Mouse (Mus musculus) ES-Bruce4 (cell line): ENCODE data around the gene Lbx2.

Experiments used
- CTCF ChIP-seq: IDR thresholded peaks from one replicate; pipeline ENCODE4 v1.8.1; 2011; ENCODE audit warnings: low read depth, low read length
- EP300 ChIP-seq: IDR thresholded peaks from 2 replicates; pipeline ENCODE4 v1.6.1; 2011; ENCODE audit warnings: low read depth, low read length; ENCODE audit not compliant: insufficient read depth
- POLR2A ChIP-seq: IDR thresholded peaks from one replicate; pipeline ENCODE4 v1.8.1; 2011; ENCODE audit warnings: low read length; ENCODE audit not compliant: insufficient read depth

DNA sequence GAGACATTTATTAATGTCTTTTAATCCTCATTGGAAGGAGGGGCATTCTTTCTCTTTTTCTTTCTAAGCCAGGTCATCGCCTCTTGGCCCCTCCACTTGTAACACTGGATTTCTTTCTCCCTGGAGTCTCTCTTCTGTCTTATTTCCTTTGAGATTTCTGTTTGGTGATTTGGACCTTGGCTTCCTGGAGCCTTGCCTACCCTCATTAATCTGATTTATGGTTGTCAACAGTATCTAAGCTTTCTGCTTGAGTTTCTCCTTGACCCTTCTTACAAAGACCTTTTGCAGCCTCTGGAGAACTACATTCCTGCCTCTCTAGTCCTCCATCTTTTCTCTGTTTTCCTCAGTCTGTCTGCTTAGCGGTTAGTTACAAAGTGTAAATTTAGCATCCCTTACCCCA, 12.2 kb downstream of the Lbx2 start:
- TF ChIP-seq CTCF = no peak
- TF ChIP-seq POLR2A = no peak
- no peak for TF ChIP-seq EP300
